Mouse (Mus musculus): ENCODE measurements around the gene Rapgef1. TPM values are rescaled to one million over a fixed set of nuclear protein-coding genes. Genes with fewer than 3 reads are reported as not detected.
A peak's percentile ranks its signal among the peaks of the same experiment; 100 is the strongest.
"Not testable (repeated sequence)": the region's sequence is repeated elsewhere in the genome, so short reads cannot be mapped to it uniquely, and the experiment has no call there.

The Rapgef1 gene
- total and polyA plus RNA-seq, 2 experiments = 11.8 to 25.3 TPM

GRCm38 (mm10) chr2:29630141-29630771 lies 10.7 kb downstream of the Rapgef1 start:
- H3K9ac ChIP-seq (ENCODE audit: low read depth, low read length) = no peak overlapping the region
- no peak overlapping the region for H3K27ac ChIP-seq (replicated peaks; ENCODE audit: insufficient read depth, low read depth, low read length)
- H3K27me3 ChIP-seq (ENCODE audit: control insufficient read depth, insufficient read depth, low read length) = no peaks in the 10 kb centered on the region
- no peaks in the 10 kb centered on the region for H3K36me3 ChIP-seq (ENCODE audit: control insufficient read depth, insufficient read depth, low read length)
- TF ChIP-seq POLR2A (IDR thresholded peaks at IDR 0.05; ENCODE audit: extremely low read depth, insufficient read depth, low read length) (no peak), CTCF (IDR thresholded peaks at IDR 0.05; ENCODE audit: low read depth, low read length) (no peak)
- H3K79me2 ChIP-seq (ENCODE audit: control insufficient read depth, insufficient read depth, low read length) = peaks cover 74% of the 10 kb centered on the region
- DNase-seq (ENCODE audit: extremely low read depth, low read depth, low spot score) = no peak
- 88% methylated on average over 10 of the region's 10 CpGs for WGBS
- H3K4me1 ChIP-seq (ENCODE audit: control insufficient read depth, insufficient read depth, low read length) = peaks cover 32% of the 10 kb centered on the region
- no peak overlapping the region for H3K4me3 ChIP-seq (ENCODE audit: insufficient read depth, low read depth, low read length)

GRCm38 (mm10) chr2:29631020-29631419 lies 11.5 kb downstream of the Rapgef1 start:
- H3K79me2 ChIP-seq (ENCODE audit: control insufficient read depth, insufficient read depth, low read length) = peaks cover 72% of the 10 kb centered on the region; the same call in 1 of the 2 replicates
- TF ChIP-seq POLR2A (IDR thresholded peaks at IDR 0.05; ENCODE audit: extremely low read depth, insufficient read depth, low read length) = no peak
- no peak for TF ChIP-seq CTCF (IDR thresholded peaks at IDR 0.05; ENCODE audit: low read depth, low read length)
- H3K4me3 ChIP-seq (ENCODE audit: insufficient read depth, low read depth, low read length) = no peak overlapping the region
- no peaks in the 10 kb centered on the region for H3K27me3 ChIP-seq (ENCODE audit: control insufficient read depth, insufficient read depth, low read length)
- no peak overlapping the region for H3K27ac ChIP-seq (replicated peaks; ENCODE audit: insufficient read depth, low read depth, low read length)
- no peaks in the 10 kb centered on the region for H3K36me3 ChIP-seq (ENCODE audit: control insufficient read depth, insufficient read depth, low read length)
- H3K4me1 ChIP-seq (ENCODE audit: control insufficient read depth, insufficient read depth, low read length) = peaks cover 30% of the 10 kb centered on the region
- no peak overlapping the region for H3K9ac ChIP-seq (ENCODE audit: low read depth, low read length)
- DNase-seq (ENCODE audit: extremely low read depth, low read depth, low spot score) = no peak

GRCm38 (mm10) chr2:29631564-29632167 lies 12.1 kb downstream of the Rapgef1 start:
- Histone ChIP-seq H3K4me1 (ENCODE audit: control insufficient read depth, insufficient read depth, low read length) (peaks cover 33% of the 10 kb centered on the region), H3K79me2 (ENCODE audit: control insufficient read depth, insufficient read depth, low read length) (peaks cover 75% of the 10 kb centered on the region; the same call in 1 of the 2 replicates)
- H3K4me3 ChIP-seq (ENCODE audit: insufficient read depth, low read depth, low read length); H3K27me3 ChIP-seq (ENCODE audit: control insufficient read depth, insufficient read depth, low read length); H3K36me3 ChIP-seq (ENCODE audit: control insufficient read depth, insufficient read depth, low read length); H3K27ac ChIP-seq (replicated peaks; ENCODE audit: insufficient read depth, low read depth, low read length); DNase-seq (ENCODE audit: extremely low read depth, low read depth, low spot score); H3K9ac ChIP-seq (ENCODE audit: low read depth, low read length): not testable (repeated sequence)
- 90% methylated on average over 12 of the region's 12 CpGs for WGBS

DNA sequence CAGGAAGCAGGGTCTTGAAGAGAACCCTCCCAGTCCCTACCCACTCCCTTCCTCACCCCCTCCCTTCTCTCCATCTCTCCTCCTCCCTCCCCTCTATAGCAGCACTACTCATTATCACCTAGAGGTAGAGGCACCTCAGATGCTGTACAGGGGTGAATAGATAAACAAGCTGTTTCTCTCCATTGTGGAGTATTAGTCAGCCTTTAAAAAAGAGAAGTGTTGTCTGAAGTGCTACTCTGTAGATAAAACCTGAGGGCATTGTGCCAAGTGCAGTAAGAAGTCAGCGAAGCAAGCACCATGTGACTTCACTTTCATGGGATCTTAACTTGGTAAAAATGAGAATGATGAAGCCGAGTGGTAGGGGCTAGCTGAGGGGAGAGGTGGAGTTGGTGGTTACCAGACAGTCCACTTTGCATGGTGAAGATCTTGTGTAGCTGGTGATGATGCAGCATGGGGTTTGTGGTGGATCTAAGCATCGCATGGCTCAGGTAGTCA lies 12.7 kb downstream of the Rapgef1 start:
- no peak for DNase-seq (ENCODE audit: extremely low read depth, low read depth, low spot score)
- Histone ChIP-seq H3K4me1 (ENCODE audit: control insufficient read depth, insufficient read depth, low read length) (peaks cover 30% of the 10 kb centered on the region), H3K36me3 (ENCODE audit: control insufficient read depth, insufficient read depth, low read length) (no peaks in the 10 kb centered on the region), H3K27me3 (ENCODE audit: control insufficient read depth, insufficient read depth, low read length) (no peaks in the 10 kb centered on the region), H3K9ac (ENCODE audit: low read depth, low read length) (no peak overlapping the region), H3K4me3 (ENCODE audit: insufficient read depth, low read depth, low read length) (no peak overlapping the region), H3K27ac (replicated peaks; ENCODE audit: insufficient read depth, low read depth, low read length) (0 out of 2 replicates have a peak overlapping the region, but pooled peaks have one; percentile 32), H3K79me2 (ENCODE audit: control insufficient read depth, insufficient read depth, low read length) (peaks cover 73% of the 10 kb centered on the region; the same call in 1 of the 2 replicates)
- WGBS = 65% methylated on average over 3 of the region's 3 CpGs
- no peak for TF ChIP-seq CTCF (IDR thresholded peaks at IDR 0.05; ENCODE audit: low read depth, low read length)
- no peak for TF ChIP-seq POLR2A (IDR thresholded peaks at IDR 0.05; ENCODE audit: extremely low read depth, insufficient read depth, low read length)

GRCm38 (mm10) chr2:29633101-29633554 lies 13.6 kb downstream of the Rapgef1 start:
- peak; percentile 81 for DNase-seq (ENCODE audit: extremely low read depth, low read depth, low spot score)
- Histone ChIP-seq H3K4me1 (ENCODE audit: control insufficient read depth, insufficient read depth, low read length) (peaks cover 26% of the 10 kb centered on the region), H3K9ac (ENCODE audit: low read depth, low read length) (peak overlapping the region; percentile 51), H3K36me3 (ENCODE audit: control insufficient read depth, insufficient read depth, low read length) (no peaks in the 10 kb centered on the region), H3K4me3 (ENCODE audit: insufficient read depth, low read depth, low read length) (no peak overlapping the region), H3K27ac (replicated peaks; ENCODE audit: insufficient read depth, low read depth, low read length) (peak overlapping the region; percentile 70), H3K27me3 (ENCODE audit: control insufficient read depth, insufficient read depth, low read length) (no peaks in the 10 kb centered on the region), H3K79me2 (ENCODE audit: control insufficient read depth, insufficient read depth, low read length) (peaks cover 74% of the 10 kb centered on the region; the same call in 1 of the 2 replicates)
- no peak for TF ChIP-seq POLR2A (IDR thresholded peaks at IDR 0.05; ENCODE audit: extremely low read depth, insufficient read depth, low read length)
- 8% methylated on average over 6 of the region's 6 CpGs for WGBS

- Histone ChIP-seq H3K9ac (ENCODE audit: low read depth, low read length) (no peak overlapping the region), H3K36me3 (ENCODE audit: control insufficient read depth, insufficient read depth, low read length) (no peaks in the 10 kb centered on the region), H3K79me2 (ENCODE audit: control insufficient read depth, insufficient read depth, low read length) (peaks cover 67% of the 10 kb centered on the region; the same call in 1 of the 2 replicates), H3K4me3 (ENCODE audit: insufficient read depth, low read depth, low read length) (no peak overlapping the region), H3K27me3 (ENCODE audit: control insufficient read depth, insufficient read depth, low read length) (no peaks in the 10 kb centered on the region), H3K27ac (replicated peaks; ENCODE audit: insufficient read depth, low read depth, low read length) (peak overlapping the region; percentile 38), H3K4me1 (ENCODE audit: control insufficient read depth, insufficient read depth, low read length) (peaks cover 26% of the 10 kb centered on the region)
- DNase-seq (ENCODE audit: extremely low read depth, low read depth, low spot score) = no peak
- TF ChIP-seq CTCF (IDR thresholded peaks at IDR 0.05; ENCODE audit: low read depth, low read length) = no peak
- TF ChIP-seq POLR2A (IDR thresholded peaks at IDR 0.05; ENCODE audit: extremely low read depth, insufficient read depth, low read length) = no peak
- 61% methylated on average over 3 of the region's 3 CpGs for WGBS
Measured at GRCm38 (mm10) chr2:29633782-29634181, 14.3 kb downstream of the Rapgef1 start.
